Mouse (Mus musculus): ENCODE results near the gene Ninl.

- TF ChIP-seq POLR2A (IDR thresholded peaks at IDR 0.05; ENCODE audit: low read depth, low read length) (no peak), CTCF (IDR thresholded peaks at IDR 0.05; ENCODE audit: borderline replicate concordance, insufficient read depth, low read length) (no peak)
Observed at GRCm38 (mm10) chr2:150914781-150915515, 124.2 kb downstream of the Ninl start.
